Mouse (Mus musculus) embryonic facial prominence, embryonic 10.5 days (tissue): ENCODE data around the gene Dcp1b. TPM values are rescaled to one million over a fixed set of nuclear protein-coding genes. Genes with fewer than 3 reads are reported as not detected.
"Not testable (repeated sequence)": the region's sequence is repeated elsewhere in the genome, so short reads cannot be mapped to it uniquely, and the experiment has no call there.

ENCODE experiments used
- DNase-seq: peaks from one replicate; pipeline ENCODE4 v3.0.0-alpha.2; 2017; ENCODE audit warnings: low spot score
- H3K27ac ChIP-seq: fragments of 300-500 bp; sonication (generic); replicated peaks from 2 replicates; pipeline ENCODE4 v1.5.1; 2016; ENCODE audit warnings: mild to moderate bottlenecking
- H3K27me3 ChIP-seq: fragments of 300-500 bp; sonication (generic); replicated peaks from 2 replicates; pipeline ENCODE4 v1.6.1; 2016; ENCODE audit warnings: low read depth, mild to moderate bottlenecking; ENCODE audit not compliant: poor library complexity, severe bottlenecking
- H3K36me3 ChIP-seq: fragments of 300-500 bp; sonication (generic); replicated peaks from 2 replicates; pipeline ENCODE4 v1.6.1; 2016; ENCODE audit warnings: mild to moderate bottlenecking, moderate library complexity
- H3K4me1 ChIP-seq: fragments of 300-500 bp; sonication (generic); 2 replicates; pipeline ENCODE4 v1.6.1; 2016
- H3K4me3 ChIP-seq: fragments of 300-500 bp; sonication (generic); 2 replicates; pipeline ENCODE4 v1.5.1; 2016; ENCODE audit warnings: mild to moderate bottlenecking, moderate library complexity
- H3K9me3 ChIP-seq: fragments of 300-500 bp; sonication (generic); 2 replicates; pipeline ENCODE4 v1.6.1; 2016; ENCODE audit warnings: mild to moderate bottlenecking
- WGBS: fragments of 180-500 bp; shearing (Covaris S2); methylation state at CpG from one replicate; pipeline ENCODE4 v1.1.7; 2016; 5-methylcytosine and 5-hydroxymethylcytosine counted together
- polyA plus RNA-seq: library from polyadenylated mRNA; unstranded; fragments of >200 nt; fragmentation: Nextera tagmentation; extraction: Ambion mirVana; gene quantifications from 2 replicates; pipeline ENCODE4 v1.2.1, GENCODE M21; 2016

Dcp1b gene
- polyA plus RNA-seq, 1 experiment from 2014 or later, result 8.4 TPM

DNA sequence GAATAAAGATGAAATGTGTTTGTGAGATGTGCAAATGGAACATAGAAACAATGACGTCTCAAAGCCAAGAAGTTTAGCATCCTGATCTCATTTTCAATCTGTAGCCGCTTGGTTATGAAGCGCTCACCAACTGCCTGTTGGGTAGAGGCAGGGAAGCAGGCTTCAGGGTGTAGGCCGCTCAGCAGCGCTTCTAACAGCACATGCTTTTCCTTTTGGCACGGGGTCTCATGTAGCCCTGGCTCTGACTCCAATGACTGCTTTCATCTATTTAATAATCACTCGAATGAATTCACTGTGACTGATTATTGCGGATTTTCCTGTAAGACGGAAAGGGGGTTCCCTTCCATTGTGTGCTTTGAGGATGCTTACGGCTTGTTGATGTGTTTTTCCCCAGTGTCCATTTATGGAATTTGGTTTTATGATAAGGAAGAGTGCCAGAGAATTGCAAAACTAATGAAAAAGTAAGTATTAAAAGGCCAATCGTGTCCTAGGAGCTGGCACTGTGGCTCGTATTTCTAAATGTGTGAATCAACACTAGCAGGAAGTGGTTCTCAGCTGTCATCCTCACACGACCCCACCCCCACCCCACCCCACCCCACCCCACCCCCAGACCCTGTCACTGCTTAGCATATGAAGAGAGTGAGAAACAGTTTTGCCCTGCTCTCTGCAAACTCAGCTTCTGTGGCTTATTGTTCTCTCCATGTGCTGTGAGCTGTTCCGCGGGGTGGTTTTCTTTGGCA, 23.7 kb downstream of the Dcp1b start:
- 50% methylated on average over 15 of the region's 15 CpGs for WGBS
- H3K9me3 ChIP-seq, result no peaks in the 10 kb centered on the region
- H3K27me3 ChIP-seq, result no peaks in the 10 kb centered on the region
- DNase-seq, result no peak
- H3K36me3 ChIP-seq, result peaks cover 31% of the 10 kb centered on the region
- no peak overlapping the region for H3K27ac ChIP-seq
- H3K4me3 ChIP-seq, result no peak overlapping the region
- peaks cover 24% of the 10 kb centered on the region for H3K4me1 ChIP-seq

DNA sequence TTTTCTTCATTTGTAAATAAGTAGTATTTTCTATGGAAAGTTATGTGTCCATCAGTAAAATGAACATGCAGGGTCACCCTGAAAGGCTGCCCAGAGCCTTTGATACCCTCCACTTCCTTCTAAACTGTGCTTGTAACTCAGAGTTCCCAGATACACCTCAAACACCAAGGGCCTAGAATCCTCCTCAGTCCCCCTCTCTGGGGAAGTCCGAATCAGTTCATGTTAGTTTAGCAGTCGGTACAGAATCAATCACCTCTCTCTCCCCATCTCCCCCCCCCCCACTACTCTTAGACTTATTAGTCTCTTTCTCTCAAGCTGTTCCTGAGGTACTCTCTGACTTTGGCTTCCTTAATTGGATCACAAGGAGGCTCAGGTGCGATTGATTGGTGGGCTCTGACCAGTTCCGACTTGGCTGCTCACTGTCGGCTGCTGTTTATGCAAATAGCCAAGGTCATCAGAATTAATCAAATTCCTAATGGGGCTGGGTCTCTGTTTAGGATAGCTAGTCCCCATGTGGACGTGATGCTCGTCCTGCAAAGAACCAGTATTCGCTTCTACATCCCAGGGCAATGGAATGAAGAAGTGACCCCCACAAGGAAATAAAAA, 24.3 kb downstream of the Dcp1b start:
- H3K4me1 ChIP-seq, result peaks cover 18% of the 10 kb centered on the region
- H3K27ac ChIP-seq, result no peak overlapping the region
- no peak overlapping the region for H3K4me3 ChIP-seq
- no peaks in the 10 kb centered on the region for H3K27me3 ChIP-seq
- H3K9me3 ChIP-seq, result no peaks in the 10 kb centered on the region
- 41% methylated on average over 8 of the region's 8 CpGs for WGBS
- DNase-seq, result no peak
- H3K36me3 ChIP-seq, result peaks cover 28% of the 10 kb centered on the region

DNA sequence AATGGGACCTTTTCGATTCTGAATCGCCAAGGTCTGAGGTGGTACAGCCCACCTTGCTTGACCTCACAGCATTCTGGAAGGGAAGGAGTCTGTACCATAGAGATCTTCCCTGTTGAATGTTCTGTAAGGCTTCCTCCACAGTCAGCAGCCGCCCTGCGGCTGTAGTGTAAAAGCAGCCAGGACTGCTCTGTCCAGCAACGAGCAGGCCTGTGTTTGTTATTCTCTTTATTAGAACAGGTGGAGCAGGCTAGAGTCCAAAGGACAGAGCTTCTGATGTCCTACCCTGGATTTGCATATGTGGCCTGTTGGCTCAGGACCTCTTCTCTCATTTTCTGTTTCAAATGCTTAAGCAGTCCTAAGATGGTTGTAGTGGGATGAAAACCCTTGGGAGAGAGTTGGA, 25.3 kb downstream of the Dcp1b start:
- peaks cover 31% of the 10 kb centered on the region for H3K36me3 ChIP-seq
- H3K4me3 ChIP-seq, result no peak overlapping the region
- peaks cover 15% of the 10 kb centered on the region for H3K4me1 ChIP-seq
- no peaks in the 10 kb centered on the region for H3K27me3 ChIP-seq
- H3K27ac ChIP-seq, result no peak overlapping the region
- WGBS, result 77% methylated on average over 5 of the region's 5 CpGs
- no peak for DNase-seq
- no peaks in the 10 kb centered on the region for H3K9me3 ChIP-seq

DNA sequence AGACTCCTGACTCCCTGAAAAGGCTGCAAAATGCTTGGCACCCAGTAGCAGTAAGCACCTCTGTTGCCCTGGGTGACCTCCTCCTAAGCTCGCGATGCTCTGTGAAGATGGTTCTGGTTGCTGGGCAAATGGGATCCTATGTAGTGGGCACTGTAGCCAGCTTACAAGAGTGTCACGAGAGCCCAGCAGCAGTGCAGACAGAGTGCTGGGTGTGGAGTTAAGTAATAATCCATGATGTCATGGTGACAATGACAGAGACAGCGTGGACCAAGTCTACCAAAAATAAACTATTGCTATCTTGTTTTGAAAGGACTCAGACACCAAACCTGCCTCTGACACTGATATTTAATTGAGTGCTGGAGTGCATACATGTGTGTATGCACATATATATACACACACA, 26.5 kb downstream of the Dcp1b start:
- Histone ChIP-seq H3K27ac (no peak overlapping the region), H3K27me3 (no peaks in the 10 kb centered on the region), H3K4me1 (peaks cover 11% of the 10 kb centered on the region), H3K9me3 (no peaks in the 10 kb centered on the region), H3K4me3 (no peak overlapping the region), H3K36me3 (peaks cover 31% of the 10 kb centered on the region)
- 93% methylated on average over 4 of the region's 4 CpGs for WGBS
- no peak for DNase-seq

DNA sequence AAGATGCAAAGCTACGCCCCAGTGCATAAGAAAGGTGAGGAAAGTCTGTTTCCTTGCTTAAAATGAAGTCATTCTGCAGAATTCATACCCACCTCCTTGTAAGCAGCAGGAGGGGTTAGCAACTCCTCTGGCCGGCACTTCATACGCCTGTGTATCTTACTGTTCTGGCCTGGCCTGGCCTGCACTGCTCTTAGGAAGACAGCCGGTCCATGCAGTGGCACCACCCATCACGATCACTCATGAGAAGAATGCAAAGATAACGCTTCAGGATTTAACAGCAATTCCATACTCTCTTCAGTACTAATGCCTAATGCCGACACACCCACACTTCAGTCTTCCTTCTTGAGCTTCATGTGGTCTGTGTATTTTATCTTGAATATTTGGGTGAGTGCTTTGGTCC, 29.2 kb downstream of the Dcp1b start:
- DNase-seq, result no peak
- Histone ChIP-seq H3K27ac (no peak overlapping the region), H3K4me3 (no peak overlapping the region), H3K36me3 (peaks cover 31% of the 10 kb centered on the region), H3K4me1 (peaks cover 2% of the 10 kb centered on the region), H3K9me3 (no peaks in the 10 kb centered on the region), H3K27me3 (no peaks in the 10 kb centered on the region)
- WGBS, result 91% methylated on average over 7 of the region's 7 CpGs

DNA sequence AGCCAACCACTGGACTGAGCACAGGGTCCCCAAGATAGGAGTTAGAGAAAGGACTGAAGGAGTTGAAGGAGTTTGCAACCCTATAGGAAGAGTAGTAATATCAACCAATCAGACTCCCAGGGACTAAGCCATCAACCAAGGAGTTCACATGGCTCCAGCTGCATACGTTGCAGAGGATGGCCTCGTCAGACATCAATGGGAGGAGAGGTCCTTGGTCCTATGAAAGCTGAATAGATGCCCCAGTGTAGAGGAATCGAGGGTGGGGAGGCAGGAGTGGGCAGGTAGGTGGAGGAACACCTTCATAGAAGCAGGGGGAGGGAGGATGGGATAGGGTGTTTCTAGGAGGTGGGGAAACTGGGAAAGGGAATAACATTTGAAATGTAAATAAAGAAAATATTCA, 29.9 kb downstream of the Dcp1b start:
- Histone ChIP-seq H3K27me3 (no peaks in the 10 kb centered on the region), H3K27ac (no peak overlapping the region), H3K4me3 (no peak overlapping the region), H3K36me3 (peaks cover 31% of the 10 kb centered on the region), H3K4me1 (no peaks in the 10 kb centered on the region), H3K9me3 (no peaks in the 10 kb centered on the region)
- WGBS, result 76% methylated on average over 3 of the region's 3 CpGs
- no peak for DNase-seq

DNA sequence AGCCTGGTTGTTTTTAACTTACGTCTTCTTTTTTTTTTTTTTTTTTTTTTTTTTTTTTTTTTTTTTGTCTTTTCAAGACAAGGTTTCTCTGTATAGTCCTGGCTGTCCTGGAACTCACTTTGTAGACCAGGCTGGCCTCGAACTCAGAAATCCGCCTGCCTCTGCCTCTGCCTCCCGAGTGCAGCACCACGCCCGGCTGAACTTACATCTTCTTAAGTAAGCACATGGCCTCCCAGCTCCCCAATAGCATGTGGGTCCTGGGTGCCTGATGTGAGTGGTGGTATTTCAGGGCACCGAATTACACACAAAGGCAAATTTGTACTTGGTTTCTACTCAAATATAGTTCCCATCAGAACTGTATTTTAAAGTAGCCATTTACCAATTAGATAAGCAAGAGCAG, 31.0 kb downstream of the Dcp1b start:
- not testable (repeated sequence) for DNase-seq, H3K4me1 ChIP-seq, H3K9me3 ChIP-seq, H3K27me3 ChIP-seq, H3K4me3 ChIP-seq, H3K27ac ChIP-seq
- 88% methylated on average over 7 of the region's 7 CpGs for WGBS
- peaks cover 27% of the 10 kb centered on the region for H3K36me3 ChIP-seq

DNA sequence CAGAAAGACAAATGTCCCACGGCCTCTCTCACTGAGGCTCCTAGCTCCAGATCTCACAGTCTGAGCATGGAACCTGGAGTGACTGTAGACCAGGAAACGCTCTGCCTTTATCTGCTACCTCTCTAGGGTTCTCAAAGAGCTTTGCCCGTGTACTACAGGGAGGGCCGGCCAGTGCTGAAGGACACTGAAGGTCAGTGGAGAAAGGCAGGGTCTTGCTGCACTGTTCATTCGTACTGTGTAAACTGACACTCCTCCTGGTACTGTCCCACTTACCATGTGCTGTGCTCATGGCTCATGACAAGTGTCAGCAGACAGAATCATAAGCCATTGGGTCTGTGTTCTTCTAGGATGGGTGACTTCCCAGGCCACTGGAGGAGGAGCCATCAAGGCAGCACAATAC, 38.3 kb downstream of the Dcp1b start:
- Histone ChIP-seq H3K9me3 (no peaks in the 10 kb centered on the region), H3K4me1 (no peaks in the 10 kb centered on the region), H3K27ac (no peak overlapping the region), H3K4me3 (no peak overlapping the region), H3K36me3 (peaks cover 42% of the 10 kb centered on the region), H3K27me3 (no peaks in the 10 kb centered on the region)
- DNase-seq, result no peak
- 85% methylated on average over 5 of the region's 5 CpGs for WGBS

DNA sequence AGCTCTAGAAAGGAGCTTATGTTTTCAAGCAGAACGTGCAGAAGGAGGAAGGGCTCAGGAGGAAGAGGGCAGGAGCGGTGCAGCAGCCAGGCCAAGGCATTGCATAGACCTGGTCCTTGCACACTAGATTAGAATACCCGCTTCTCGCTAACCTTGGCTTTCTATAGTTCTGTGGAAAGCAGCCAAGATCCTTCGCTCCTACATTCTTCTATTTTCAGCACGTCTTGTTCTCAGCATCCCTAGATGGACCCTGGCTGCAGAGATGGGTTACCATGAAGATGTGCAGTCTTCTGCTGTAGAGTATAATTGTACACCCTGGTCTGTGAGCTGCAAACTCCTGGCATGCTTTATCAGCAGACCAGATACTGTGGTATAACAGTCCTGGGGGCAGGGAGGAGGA, 39.1 kb downstream of the Dcp1b start:
- H3K36me3 ChIP-seq, result peaks cover 42% of the 10 kb centered on the region
- H3K4me3 ChIP-seq, result no peak overlapping the region
- no peaks in the 10 kb centered on the region for H3K4me1 ChIP-seq
- no peaks in the 10 kb centered on the region for H3K9me3 ChIP-seq
- H3K27me3 ChIP-seq, result no peaks in the 10 kb centered on the region
- H3K27ac ChIP-seq, result no peak overlapping the region
- 90% methylated on average over 6 of the region's 6 CpGs for WGBS
- DNase-seq, result no peak

DNA sequence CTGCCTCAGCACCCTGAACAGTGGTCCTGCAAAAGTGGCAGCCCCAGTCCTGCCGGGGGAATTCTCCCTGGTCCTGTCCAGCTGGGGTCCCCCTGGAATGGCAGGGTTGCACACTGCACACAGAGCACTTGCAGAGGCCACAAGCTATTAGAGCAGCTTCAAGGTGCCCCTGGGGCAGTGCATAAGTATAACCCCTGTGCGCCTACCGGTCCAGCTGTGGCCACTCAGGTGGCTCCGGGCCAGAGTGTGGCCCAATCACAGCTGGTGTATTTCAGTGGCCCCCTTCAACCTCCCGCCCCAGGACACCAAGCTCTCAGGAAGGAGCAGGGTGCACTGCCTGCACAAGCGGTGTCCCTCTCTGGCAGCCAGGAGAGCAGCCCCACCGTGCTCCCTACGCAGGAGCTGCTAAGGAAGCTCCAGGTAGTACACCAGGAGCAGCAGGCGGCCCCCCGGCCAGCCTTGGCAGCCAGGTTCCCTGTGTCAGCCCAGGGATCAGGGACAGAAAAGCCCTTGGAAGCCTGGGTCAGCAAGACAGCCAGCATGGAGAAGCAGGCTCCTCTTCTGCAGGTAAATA, 40.1 kb downstream of the Dcp1b start:
- Histone ChIP-seq H3K27ac (no peak overlapping the region), H3K27me3 (no peaks in the 10 kb centered on the region), H3K4me3 (no peak overlapping the region), H3K4me1 (no peaks in the 10 kb centered on the region), H3K36me3 (peaks cover 47% of the 10 kb centered on the region), H3K9me3 (no peaks in the 10 kb centered on the region)
- no peak for DNase-seq
- WGBS, result 91% methylated on average over 10 of the region's 10 CpGs

DNA sequence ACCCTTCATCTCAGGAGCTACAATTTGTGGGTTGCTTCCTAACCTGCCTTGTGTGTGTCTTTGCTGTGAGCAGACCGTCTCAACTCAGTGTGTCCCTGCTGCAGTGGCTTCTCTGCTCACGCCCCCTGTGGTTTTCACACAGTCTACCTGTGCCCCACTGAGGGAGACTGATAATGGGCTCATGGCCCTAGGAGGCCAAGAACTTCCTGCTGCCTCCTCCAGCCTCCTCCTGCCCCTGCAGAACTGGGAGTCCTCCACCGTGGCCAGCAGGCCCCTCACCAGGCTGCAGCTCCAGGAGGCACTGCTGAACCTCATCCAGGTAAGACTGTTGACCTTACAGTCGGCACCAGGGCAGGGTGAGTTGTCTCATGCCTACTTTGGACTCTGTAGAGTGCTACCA, 42.6 kb downstream of the Dcp1b start:
- H3K4me1 ChIP-seq, result no peaks in the 10 kb centered on the region
- H3K9me3 ChIP-seq, result no peaks in the 10 kb centered on the region
- H3K27ac ChIP-seq, result no peak overlapping the region
- DNase-seq, result no peak
- WGBS, result 70% methylated on average over 4 of the region's 4 CpGs
- no peak overlapping the region for H3K4me3 ChIP-seq
- H3K27me3 ChIP-seq, result no peaks in the 10 kb centered on the region
- peaks cover 55% of the 10 kb centered on the region for H3K36me3 ChIP-seq

DNA sequence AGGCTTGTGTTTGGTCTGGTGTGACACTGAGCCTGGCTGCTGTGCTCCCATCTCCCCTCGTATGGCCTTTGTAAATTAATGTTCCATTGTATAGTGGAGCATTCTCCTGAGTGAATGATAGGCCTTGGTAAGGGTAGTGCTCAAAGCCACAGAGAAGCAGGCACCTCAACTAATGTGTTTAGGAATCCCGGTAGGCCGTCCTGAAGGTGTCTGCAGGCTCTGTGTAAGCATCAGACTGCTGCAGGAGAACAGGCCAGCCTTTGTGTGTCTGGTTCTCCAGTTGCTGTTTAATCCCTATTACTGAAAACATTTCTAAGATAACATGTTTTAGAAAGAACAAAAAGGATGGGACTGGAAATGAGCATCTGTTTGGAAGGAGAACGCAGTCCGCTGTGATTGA, 43.5 kb downstream of the Dcp1b start:
- Histone ChIP-seq H3K36me3 (peaks cover 46% of the 10 kb centered on the region), H3K27me3 (no peaks in the 10 kb centered on the region)
- 86% methylated on average over 5 of the region's 5 CpGs for WGBS

DNA sequence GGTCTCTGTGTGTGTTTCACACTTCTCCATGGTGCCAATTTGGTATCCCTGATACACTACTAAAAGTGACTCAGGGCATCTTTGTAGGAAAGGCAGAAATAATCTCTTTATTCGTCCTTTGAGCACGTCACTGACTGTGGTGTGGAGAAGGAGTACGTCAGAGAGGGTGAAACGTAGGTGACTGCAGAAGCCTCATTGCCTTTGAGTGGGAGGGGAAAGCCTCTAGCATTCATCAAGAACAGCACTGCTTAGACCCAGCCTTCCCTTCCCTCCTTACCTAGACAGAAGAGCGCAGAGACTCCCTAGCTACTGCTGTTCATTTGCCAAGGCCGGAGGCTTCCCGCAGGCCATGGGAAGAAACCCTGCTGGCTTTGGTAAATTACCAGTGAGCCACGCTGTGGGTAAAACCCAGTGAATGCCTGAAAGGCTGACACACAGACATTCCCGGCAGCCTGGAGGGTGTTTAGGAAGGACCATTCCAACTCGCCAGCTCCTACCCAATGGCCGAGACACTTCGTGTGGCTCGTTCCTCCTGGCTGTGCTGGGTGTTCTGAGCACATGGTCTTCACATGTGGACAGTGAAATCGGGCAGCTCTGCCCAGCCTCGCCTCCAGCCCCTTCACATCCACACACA, 44.3 kb downstream of the Dcp1b start:
- Histone ChIP-seq H3K27ac (no peak overlapping the region), H3K4me3 (no peak overlapping the region), H3K4me1 (no peaks in the 10 kb centered on the region), H3K9me3 (no peaks in the 10 kb centered on the region), H3K36me3 (peaks cover 41% of the 10 kb centered on the region), H3K27me3 (no peaks in the 10 kb centered on the region)
- no peak for DNase-seq
- 73% methylated on average over 15 of the region's 15 CpGs for WGBS

More for the DNA sequence above, 43.5 kb downstream of the Dcp1b start:
- DNase-seq, result no peak
- no peak overlapping the region for H3K4me3 ChIP-seq
- no peak overlapping the region for H3K27ac ChIP-seq
- H3K9me3 ChIP-seq, result no peaks in the 10 kb centered on the region
- no peaks in the 10 kb centered on the region for H3K4me1 ChIP-seq
